Mouse (Mus musculus): ENCODE measurements at regions not wholly inside any gene's neighbourhood (a gene's known extent, or its start where the extent isn't known, plus 50 kb on each side); places are given as distances from the start of the nearest gene placed in this dataset.

GRCm38 (mm10) chr2:147738307-147738872 is 308.4 kb downstream of the Foxa2 start:
- peak; percentile 43 for TF ChIP-seq CTCF (conservative IDR thresholded peaks at IDR 0.05; ENCODE audit: insufficient read depth, insufficient read length, low read depth, low read length)
- TF ChIP-seq POLR2A (IDR thresholded peaks at IDR 0.05; ENCODE audit: low read depth, low read length) = no peak
